Mouse (Mus musculus) megakaryocyte, embryonic 14.5 days (primary cell): ENCODE data around the gene Sertad3.

Experiments used
- FLI1 ChIP-seq: IDR thresholded peaks from 2 replicates; pipeline ENCODE4 v1.6.1; 2012; ENCODE audit warnings: low read length, inconsistent platforms, mixed read lengths
- GATA1 ChIP-seq: IDR thresholded peaks from 3 replicates; pipeline ENCODE4 v1.6.1; 2012; ENCODE audit warnings: mixed read lengths, low read length, inconsistent platforms, borderline replicate concordance

- TF ChIP-seq FLI1 (no peak), GATA1 (no peak)
Measured at GRCm38 (mm10) chr7:27473156-27473834, at the start of gene Sertad3.
